Mouse (Mus musculus): ENCODE measurements around the gene Luc7l.

DNA sequence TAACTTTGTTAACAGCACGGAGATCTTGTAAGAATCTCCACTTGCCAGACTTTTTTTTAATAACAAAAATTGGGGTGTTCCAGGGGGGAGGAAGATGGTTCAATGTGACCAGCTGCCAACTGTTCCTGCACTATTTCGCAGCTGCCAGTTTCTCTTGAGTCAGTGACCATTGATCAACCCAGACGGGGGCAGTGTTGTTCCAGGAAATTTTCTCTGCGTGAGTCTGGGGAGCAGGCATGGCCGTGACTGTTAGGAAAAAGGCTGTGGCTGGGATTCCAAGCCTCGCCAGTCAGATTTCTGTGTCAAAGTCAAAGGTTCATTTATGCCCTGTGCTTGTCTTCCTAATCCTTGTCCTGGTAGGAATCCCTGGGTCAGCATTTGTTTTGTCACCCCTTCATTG lies 61.6 kb downstream of the Luc7l start:
- no peak for TF ChIP-seq GATA1 (IDR thresholded peaks at IDR 0.05; ENCODE audit: borderline replicate concordance, low read length)
- no peak for TF ChIP-seq FLI1 (IDR thresholded peaks at IDR 0.05; ENCODE audit: low read length)

All from megakaryocyte, embryonic 14.5 days (primary cell).